Mouse (Mus musculus): ENCODE results near the gene Itga4. TPM values are rescaled to one million over a fixed set of nuclear protein-coding genes. Genes with fewer than 3 reads are reported as not detected.
A peak's percentile ranks its signal among the peaks of the same experiment; 100 is the strongest.

Gene Itga4
- polyA plus RNA-seq, 1 experiment from 2014 or later, result 11.1 TPM

DNA sequence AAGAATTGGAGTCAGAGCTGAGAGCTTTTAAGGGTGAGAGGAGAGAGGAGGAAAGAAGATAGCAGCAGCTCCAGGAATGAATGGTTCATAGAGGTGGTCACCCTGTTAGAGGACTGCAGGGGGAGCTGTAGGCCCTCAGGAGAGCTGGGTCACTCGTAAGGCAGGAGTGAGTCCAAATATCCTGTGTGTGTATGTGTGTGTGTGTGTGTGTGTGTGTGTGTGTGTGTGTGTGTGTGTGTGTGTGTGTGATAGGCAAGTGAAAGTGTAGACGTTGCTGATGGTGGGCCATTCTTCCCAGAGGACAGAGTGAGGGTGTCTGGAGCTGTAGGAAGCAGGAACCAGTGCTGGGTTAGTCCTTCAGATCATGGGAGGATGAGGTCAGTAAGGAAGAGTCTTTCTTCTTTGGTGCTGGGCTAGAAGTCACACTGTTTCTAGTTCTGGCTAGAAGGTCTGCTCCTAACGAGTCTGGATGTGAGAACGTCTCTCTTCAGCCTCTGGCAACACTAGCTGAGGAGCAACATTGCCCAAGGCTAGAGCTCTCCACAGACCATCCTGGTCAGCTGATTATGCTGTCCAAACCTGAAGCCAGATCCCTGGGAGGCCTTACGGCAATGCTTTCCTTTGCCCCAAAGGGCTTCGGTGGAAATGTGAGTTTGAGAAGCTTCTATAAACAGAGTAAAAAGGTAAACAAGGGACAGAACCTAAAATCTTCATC is 117.4 kb downstream of the Itga4 start:
- 39% methylated on average over 6 of the region's 6 CpGs for WGBS

DNA sequence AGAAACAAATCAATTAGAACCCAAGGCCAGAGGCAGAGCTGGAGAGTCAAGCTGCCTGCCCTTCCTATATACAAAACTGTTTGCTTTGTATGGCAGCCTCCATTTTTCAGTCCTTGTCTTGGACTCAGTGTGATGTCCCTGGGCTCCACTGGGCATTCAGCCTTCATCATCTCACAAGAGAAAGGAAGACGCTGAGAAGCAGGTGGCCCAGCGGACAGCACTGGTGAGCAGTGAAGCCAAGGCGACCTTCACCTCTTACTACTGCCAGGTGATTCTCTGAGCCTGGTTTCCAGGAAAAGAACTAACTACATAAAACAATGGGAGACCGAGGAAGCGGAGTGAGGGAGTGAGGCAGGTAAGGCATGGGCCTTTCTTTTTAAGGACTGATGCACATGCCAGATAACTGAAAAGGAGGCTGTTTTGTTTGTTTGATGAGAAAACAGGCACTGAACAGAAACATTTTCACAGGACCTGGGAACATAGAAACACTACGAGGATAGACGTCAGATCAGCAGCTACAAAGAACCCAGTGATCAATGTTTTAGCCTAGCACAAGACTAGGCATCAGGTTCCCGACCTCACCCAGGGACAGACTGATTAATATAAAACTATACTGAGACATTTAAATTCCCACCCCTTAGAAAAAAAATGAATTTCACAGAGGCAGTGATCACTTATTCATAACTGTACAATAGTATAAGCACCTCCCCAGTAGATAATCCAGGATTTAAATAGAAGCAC is 123.3 kb downstream of the Itga4 start:
- Histone ChIP-seq H3K4me1 (peaks cover 6% of the 10 kb centered on the region; the same call in 1 of the 2 replicates), H3K4me3 (replicated peaks) (no peak overlapping the region), H3K9me3 (replicated peaks) (no peaks in the 10 kb centered on the region), H3K9ac (no peak overlapping the region), H3K4me2 (replicated peaks) (no peak overlapping the region), H3K36me3 (no peaks in the 10 kb centered on the region), H3K27me3 (no peaks in the 10 kb centered on the region), H3K27ac (replicated peaks) (no peak overlapping the region)
- no peak for ATAC-seq (ENCODE audit: insufficient number of reproducible peaks, low FRiP score, low TSS enrichment, low read depth)
- 78% methylated on average over 8 of the region's 8 CpGs for WGBS

More for the DNA sequence above, 117.4 kb downstream of the Itga4 start:
- no peak overlapping the region for H3K27ac ChIP-seq (replicated peaks)
- H3K4me3 ChIP-seq (replicated peaks), result no peak overlapping the region
- H3K27me3 ChIP-seq, result no peaks in the 10 kb centered on the region
- ATAC-seq (ENCODE audit: insufficient number of reproducible peaks, low FRiP score, low TSS enrichment, low read depth), result peak; percentile 39; the same call in 1 of the 2 replicates
- H3K36me3 ChIP-seq, result no peaks in the 10 kb centered on the region
- no peaks in the 10 kb centered on the region for H3K9me3 ChIP-seq (replicated peaks)
- H3K4me2 ChIP-seq (replicated peaks), result no peak overlapping the region
- H3K4me1 ChIP-seq, result no peaks in the 10 kb centered on the region
- no peak overlapping the region for H3K9ac ChIP-seq

DNA sequence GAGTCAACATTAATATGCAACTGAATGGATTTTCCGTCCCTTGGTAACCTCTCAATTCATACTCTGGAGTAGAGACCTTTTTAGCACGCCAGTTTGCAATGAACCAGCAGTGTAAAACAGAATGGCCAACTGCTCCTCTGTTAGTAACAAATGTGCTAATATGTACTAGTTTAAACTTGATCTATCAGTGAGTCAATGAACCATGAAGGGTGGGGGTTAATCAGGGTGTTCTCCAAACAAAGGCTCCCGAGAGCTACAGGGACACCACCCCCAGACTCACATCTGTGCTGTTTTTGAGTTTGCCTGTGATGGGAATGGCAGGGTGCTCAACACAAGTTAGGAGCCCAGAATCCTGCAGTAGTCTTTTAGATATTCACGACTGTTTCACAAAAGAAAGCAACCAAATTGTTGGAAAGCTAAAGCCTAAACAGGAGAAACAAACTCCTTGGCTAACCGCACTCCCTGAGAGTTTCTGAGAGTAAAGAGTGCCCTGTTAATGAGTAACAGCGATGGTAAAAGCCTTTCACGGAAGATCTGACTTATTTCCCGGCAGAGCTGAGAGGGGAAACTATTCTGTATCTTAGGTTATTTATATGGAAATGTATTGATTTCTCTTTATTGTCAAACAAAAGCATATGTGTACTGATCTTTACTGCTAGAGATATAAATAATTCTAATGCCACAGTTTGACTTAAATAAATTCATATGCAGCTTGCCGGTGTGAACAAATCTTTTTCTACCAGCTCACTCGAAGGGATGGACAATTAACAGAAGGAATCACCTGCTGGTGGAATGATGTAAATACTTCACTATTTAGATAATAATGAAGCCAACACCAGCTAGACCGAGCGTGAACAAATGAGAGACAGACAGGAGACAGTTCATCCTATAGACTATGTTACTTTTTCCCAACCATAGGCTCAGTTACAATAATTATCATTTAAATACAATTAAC is 124.1 kb downstream of the Itga4 start:
- Histone ChIP-seq H3K27ac (replicated peaks) (no peak overlapping the region), H3K27me3 (no peaks in the 10 kb centered on the region), H3K36me3 (no peaks in the 10 kb centered on the region), H3K9me3 (replicated peaks) (no peaks in the 10 kb centered on the region), H3K4me3 (replicated peaks) (no peak overlapping the region), H3K4me1 (peaks cover 6% of the 10 kb centered on the region; the same call in 1 of the 2 replicates), H3K4me2 (replicated peaks) (no peak overlapping the region), H3K9ac (no peak overlapping the region)
- 41% methylated on average over 12 of the region's 12 CpGs for WGBS
- ATAC-seq (ENCODE audit: insufficient number of reproducible peaks, low FRiP score, low TSS enrichment, low read depth), result no peak

Other genes starting within 250 kb of the Itga4 start
- 4.3 and 4.7 TPM in 2 replicates for gene Neurod1, start 201.3 kb downstream of the Itga4 start, polyA plus RNA-seq (2015; fragmentation: Nextera tagmentation; extraction: Ambion mirVana)
- 3.3 and 4.0 TPM in 2 replicates for gene Cerkl, start 201.4 kb downstream of the Itga4 start, polyA plus RNA-seq (2015; fragmentation: Nextera tagmentation; extraction: Ambion mirVana)